Mouse (Mus musculus) forebrain, embryonic 16.5 days (tissue): Measurements from ENCODE around the gene Birc5. TPM values are rescaled to one million over a fixed set of nuclear protein-coding genes. Genes with fewer than 3 reads are reported as not detected.
A peak's percentile ranks its signal among the peaks of the same experiment; 100 is the strongest.

ENCODE experiments used
- ATAC-seq: fragments of 200-750 bp; cut with Nextera tagmentation; 2 replicates; pipeline ENCODE4 v1.8.0; 2017; ENCODE audit warnings: mild to moderate bottlenecking, moderate library complexity
- H3K27ac ChIP-seq: fragments of 300-500 bp; sonication (generic); 2 replicates; pipeline ENCODE4 v1.5.1; 2014; ENCODE audit warnings: low read length, control low read depth
- H3K27me3 ChIP-seq: fragments of 300-500 bp; sonication (generic); replicated peaks from 2 replicates; pipeline ENCODE4 v1.6.1; 2014; ENCODE audit warnings: low read length; ENCODE audit not compliant: control insufficient read depth, insufficient read depth
- H3K36me3 ChIP-seq: fragments of 300-500 bp; sonication (generic); 2 replicates; pipeline ENCODE4 v1.6.1; 2014; ENCODE audit not compliant: control insufficient read depth, insufficient read depth
- H3K4me1 ChIP-seq: fragments of 300-500 bp; sonication (generic); replicated peaks from 2 replicates; pipeline ENCODE4 v1.6.1; 2014; ENCODE audit warnings: low read length; ENCODE audit not compliant: control insufficient read depth, insufficient read depth
- H3K4me2 ChIP-seq: fragments of 300-500 bp; sonication (generic); 2 replicates; pipeline ENCODE4 v1.6.1; 2014; ENCODE audit warnings: mild to moderate bottlenecking, low read length, control low read depth
- H3K4me3 ChIP-seq: fragments of 300-500 bp; sonication (generic); replicated peaks from 2 replicates; pipeline ENCODE4 v1.5.1; 2014; ENCODE audit warnings: mild to moderate bottlenecking, low read length, control low read depth
- H3K9ac ChIP-seq: fragments of 300-500 bp; sonication (generic); replicated peaks from 2 replicates; pipeline ENCODE4 v1.6.1; 2014; ENCODE audit warnings: low read depth, low read length, control low read depth
- H3K9me3 ChIP-seq: fragments of 300-500 bp; sonication (generic); 2 replicates; pipeline ENCODE4 v1.6.1; 2016; ENCODE audit warnings: low read length; ENCODE audit not compliant: control insufficient read depth
- WGBS: fragments of 180-500 bp; shearing (Covaris S2); extraction: QIAGEN DNeasy Blood & Tissue Kit; methylation state at CpG from one replicate; pipeline ENCODE4 v1.1.7; 2014; 5-methylcytosine and 5-hydroxymethylcytosine counted together
- polyA plus RNA-seq: library from polyadenylated mRNA; unstranded; fragments of >200 nt; fragmentation: Nextera tagmentation; extraction: Ambion mirVana; gene quantifications from 2 replicates; pipeline ENCODE4 v1.2.1, GENCODE M21; 2015

The Birc5 gene
- polyA plus RNA-seq, 1 experiment from 2014 or later: 72.6 TPM

GRCm38 (mm10) chr11:117825333-117826101, 23.5 kb upstream of the Birc5 start, which contains the start of the genes Afmid and Tk1:
Afmid (plus strand) TSS chr11:117825924.
Tk1 (minus strand) TSS chr11:117826092.
- Histone ChIP-seq H3K4me3 (peak within 1 kb of the TSS; percentile 50), H3K4me2 (peak within 1 kb of the TSS; percentile 76), H3K9ac (peak within 1 kb of the TSS; percentile 53), H3K27ac (peak within 1 kb of the TSS; percentile 47), H3K36me3 (no peaks in the 10 kb centered on the region), H3K4me1 (peaks cover 31% of the 10 kb centered on the region), H3K27me3 (no peaks in the 10 kb centered on the region), H3K9me3 (no peaks in the 10 kb centered on the region)
- peak; percentile 61 for ATAC-seq
- WGBS: under 1% methylated on average over 34 of the region's 34 CpGs

- no peaks in the 10 kb centered on the region for H3K9me3 ChIP-seq
- WGBS: 3% methylated on average over 5 of the region's 5 CpGs
- peak overlapping the region; percentile 50 for H3K4me3 ChIP-seq
- peak overlapping the region; percentile 53 for H3K9ac ChIP-seq
- peak overlapping the region; percentile 47 for H3K27ac ChIP-seq
- peak; percentile 21 for ATAC-seq
- H3K36me3 ChIP-seq: no peaks in the 10 kb centered on the region
- peaks cover 31% of the 10 kb centered on the region for H3K4me1 ChIP-seq
- H3K4me2 ChIP-seq: peak overlapping the region; percentile 76
- H3K27me3 ChIP-seq: no peaks in the 10 kb centered on the region
Measured at GRCm38 (mm10) chr11:117826164-117826563, 22.9 kb upstream of the Birc5 start.

GRCm38 (mm10) chr11:117826916-117827315, 22.1 kb upstream of the Birc5 start:
- no peak for ATAC-seq
- WGBS: 53% methylated on average over 8 of the region's 8 CpGs

GRCm38 (mm10) chr11:117827386-117827785, 21.7 kb upstream of the Birc5 start:
- H3K27ac ChIP-seq: no peak overlapping the region
- H3K27me3 ChIP-seq: no peaks in the 10 kb centered on the region
- no peak overlapping the region for H3K4me2 ChIP-seq
- H3K9me3 ChIP-seq: no peaks in the 10 kb centered on the region
- 66% methylated on average over 3 of the region's 3 CpGs for WGBS
- H3K4me3 ChIP-seq: no peak overlapping the region
- no peak for ATAC-seq
- no peak overlapping the region for H3K9ac ChIP-seq
- no peaks in the 10 kb centered on the region for H3K36me3 ChIP-seq
- H3K4me1 ChIP-seq: peaks cover 36% of the 10 kb centered on the region

More at GRCm38 (mm10) chr11:117826916-117827315, 22.1 kb upstream of the Birc5 start:
- H3K4me2 ChIP-seq: peak overlapping the region; percentile 76; the same call in 1 of the 2 replicates
- no peaks in the 10 kb centered on the region for H3K36me3 ChIP-seq
- no peaks in the 10 kb centered on the region for H3K9me3 ChIP-seq
- no peaks in the 10 kb centered on the region for H3K27me3 ChIP-seq
- no peak overlapping the region for H3K27ac ChIP-seq
- H3K4me1 ChIP-seq: peaks cover 31% of the 10 kb centered on the region
- no peak overlapping the region for H3K9ac ChIP-seq
- no peak overlapping the region for H3K4me3 ChIP-seq

GRCm38 (mm10) chr11:117828149-117828887, 20.7 kb upstream of the Birc5 start:
- H3K27ac ChIP-seq: no peak overlapping the region

GRCm38 (mm10) chr11:117828888-117829604, 20.0 kb upstream of the Birc5 start:
- ATAC-seq: no peak
- Histone ChIP-seq H3K36me3 (no peaks in the 10 kb centered on the region), H3K4me2 (no peak overlapping the region), H3K9ac (no peak overlapping the region), H3K4me1 (peaks cover 35% of the 10 kb centered on the region), H3K27me3 (no peaks in the 10 kb centered on the region), H3K9me3 (no peaks in the 10 kb centered on the region), H3K4me3 (no peak overlapping the region), H3K27ac (no peak overlapping the region)
- 56% methylated on average over 9 of the region's 9 CpGs for WGBS

More at GRCm38 (mm10) chr11:117828149-117828887, 20.7 kb upstream of the Birc5 start:
- Histone ChIP-seq H3K36me3 (no peaks in the 10 kb centered on the region), H3K4me3 (no peak overlapping the region), H3K9ac (no peak overlapping the region), H3K4me2 (no peak overlapping the region), H3K27me3 (no peaks in the 10 kb centered on the region), H3K9me3 (no peaks in the 10 kb centered on the region), H3K4me1 (peaks cover 37% of the 10 kb centered on the region)
- 72% methylated on average over 18 of the region's 18 CpGs for WGBS
- ATAC-seq: no peak

- Histone ChIP-seq H3K9ac (no peak overlapping the region), H3K27ac (no peak overlapping the region), H3K4me1 (peaks cover 30% of the 10 kb centered on the region), H3K4me3 (no peak overlapping the region), H3K27me3 (no peaks in the 10 kb centered on the region), H3K9me3 (no peaks in the 10 kb centered on the region), H3K36me3 (no peaks in the 10 kb centered on the region), H3K4me2 (no peak overlapping the region)
- WGBS: 87% methylated on average over 2 of the region's 2 CpGs
- ATAC-seq: no peak
Measured at GRCm38 (mm10) chr11:117829671-117830215, 19.3 kb upstream of the Birc5 start.

- no peak overlapping the region for H3K4me2 ChIP-seq
- H3K9ac ChIP-seq: no peak overlapping the region
- H3K27me3 ChIP-seq: no peaks in the 10 kb centered on the region
- no peak overlapping the region for H3K27ac ChIP-seq
- H3K36me3 ChIP-seq: no peaks in the 10 kb centered on the region
- no peaks in the 10 kb centered on the region for H3K9me3 ChIP-seq
- H3K4me1 ChIP-seq: peaks cover 26% of the 10 kb centered on the region
- WGBS: 55% methylated on average over 9 of the region's 9 CpGs
- no peak for ATAC-seq
- H3K4me3 ChIP-seq: no peak overlapping the region
Measured at GRCm38 (mm10) chr11:117830401-117830800, 18.6 kb upstream of the Birc5 start.
